Mouse (Mus musculus): Measurements from ENCODE around the gene Ptger1. TPM values are rescaled to one million over a fixed set of nuclear protein-coding genes. Genes with fewer than 3 reads are reported as not detected.

The Ptger1 gene
- polyA plus RNA-seq, 1 experiment, result 0.58 TPM

DNA sequence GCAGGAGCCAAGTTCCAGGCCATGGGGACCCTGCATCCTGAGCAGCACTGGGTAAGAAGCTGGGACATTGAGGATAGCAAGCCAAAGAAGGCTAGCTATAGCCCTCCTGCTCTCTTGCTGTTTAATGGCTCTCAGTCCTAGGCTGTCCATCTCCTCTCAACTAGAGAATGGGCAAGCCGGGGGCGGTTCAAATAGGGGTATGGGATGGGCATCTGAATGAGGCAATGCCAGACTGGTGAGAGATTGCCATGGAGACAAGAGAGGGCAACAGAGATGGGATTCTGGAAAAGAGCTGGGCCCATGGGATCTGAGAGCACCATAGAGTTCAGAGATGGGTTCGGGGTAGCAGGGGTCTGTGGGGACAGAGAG is 372 bp downstream of the Ptger1 start:
- H3K9me3 ChIP-seq (replicated peaks; ENCODE audit: control insufficient read depth, insufficient read depth, low read length, poor library complexity, severe bottlenecking), result no peaks in the 10 kb centered on the region
- H3K9ac ChIP-seq (ENCODE audit: low read depth, poor library complexity, severe bottlenecking), result 0 out of 2 replicates have a peak overlapping the region, but pooled peaks have one; percentile 12
- H3K27ac ChIP-seq (ENCODE audit: insufficient read depth, low read length), result no peak overlapping the region
- H3K4me3 ChIP-seq (ENCODE audit: low read depth, low read length), result no peak overlapping the region
- 0 out of 2 replicates have a peak, but pooled peaks cover 3% of the 10 kb centered on the region for H3K36me3 ChIP-seq (ENCODE audit: control insufficient read depth, insufficient read depth, low read length, poor library complexity, severe bottlenecking)
- H3K4me1 ChIP-seq (ENCODE audit: control insufficient read depth, insufficient read depth, low read length), result peaks cover 1% of the 10 kb centered on the region
- no peaks in the 10 kb centered on the region for H3K27me3 ChIP-seq (ENCODE audit: control insufficient read depth, insufficient read depth, low read length, poor library complexity, severe bottlenecking)
- no peak for TF ChIP-seq EP300 (IDR thresholded peaks at IDR 0.05; ENCODE audit: insufficient read depth, low read depth, low read length)
- no peak for TF ChIP-seq POLR2A (IDR thresholded peaks at IDR 0.05; ENCODE audit: insufficient read depth, low read length)
- TF ChIP-seq CTCF (IDR thresholded peaks at IDR 0.05; ENCODE audit: low read depth, low read length), result no peak

DNA sequence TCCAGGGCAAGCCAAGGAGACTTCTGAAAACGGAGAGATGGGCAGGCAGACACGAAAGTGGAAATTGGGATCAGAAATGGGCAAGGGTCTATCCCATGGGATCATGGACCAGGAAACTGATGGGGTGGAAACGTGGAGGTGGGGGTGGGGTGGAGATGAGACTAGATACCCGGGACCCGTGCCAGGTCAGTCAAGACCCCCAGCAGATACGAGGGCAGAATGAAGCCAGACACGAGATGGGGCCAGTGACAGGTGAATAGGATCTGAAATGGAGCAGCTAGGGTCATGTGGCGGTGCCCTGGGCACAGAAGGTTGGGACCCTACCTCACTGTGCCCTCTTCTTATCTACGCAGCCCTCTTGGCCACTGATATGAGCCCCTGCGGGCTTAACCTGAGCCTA is 1.0 kb downstream of the Ptger1 start:
- Histone ChIP-seq H3K9me3 (replicated peaks; ENCODE audit: control insufficient read depth, insufficient read depth, low read length, poor library complexity, severe bottlenecking) (no peaks in the 10 kb centered on the region), H3K36me3 (ENCODE audit: control insufficient read depth, insufficient read depth, low read length, poor library complexity, severe bottlenecking) (0 out of 2 replicates have a peak, but pooled peaks cover 3% of the 10 kb centered on the region), H3K27me3 (ENCODE audit: control insufficient read depth, insufficient read depth, low read length, poor library complexity, severe bottlenecking) (no peaks in the 10 kb centered on the region), H3K27ac (ENCODE audit: insufficient read depth, low read length) (no peak overlapping the region), H3K9ac (ENCODE audit: low read depth, poor library complexity, severe bottlenecking) (0 out of 2 replicates have a peak overlapping the region, but pooled peaks have one; percentile 22), H3K4me3 (ENCODE audit: low read depth, low read length) (peak overlapping the region; percentile 48), H3K4me1 (ENCODE audit: control insufficient read depth, insufficient read depth, low read length) (peaks cover under 1% of the 10 kb centered on the region)
- TF ChIP-seq POLR2A (IDR thresholded peaks at IDR 0.05; ENCODE audit: insufficient read depth, low read length) (no peak), CTCF (IDR thresholded peaks at IDR 0.05; ENCODE audit: low read depth, low read length) (no peak)

DNA sequence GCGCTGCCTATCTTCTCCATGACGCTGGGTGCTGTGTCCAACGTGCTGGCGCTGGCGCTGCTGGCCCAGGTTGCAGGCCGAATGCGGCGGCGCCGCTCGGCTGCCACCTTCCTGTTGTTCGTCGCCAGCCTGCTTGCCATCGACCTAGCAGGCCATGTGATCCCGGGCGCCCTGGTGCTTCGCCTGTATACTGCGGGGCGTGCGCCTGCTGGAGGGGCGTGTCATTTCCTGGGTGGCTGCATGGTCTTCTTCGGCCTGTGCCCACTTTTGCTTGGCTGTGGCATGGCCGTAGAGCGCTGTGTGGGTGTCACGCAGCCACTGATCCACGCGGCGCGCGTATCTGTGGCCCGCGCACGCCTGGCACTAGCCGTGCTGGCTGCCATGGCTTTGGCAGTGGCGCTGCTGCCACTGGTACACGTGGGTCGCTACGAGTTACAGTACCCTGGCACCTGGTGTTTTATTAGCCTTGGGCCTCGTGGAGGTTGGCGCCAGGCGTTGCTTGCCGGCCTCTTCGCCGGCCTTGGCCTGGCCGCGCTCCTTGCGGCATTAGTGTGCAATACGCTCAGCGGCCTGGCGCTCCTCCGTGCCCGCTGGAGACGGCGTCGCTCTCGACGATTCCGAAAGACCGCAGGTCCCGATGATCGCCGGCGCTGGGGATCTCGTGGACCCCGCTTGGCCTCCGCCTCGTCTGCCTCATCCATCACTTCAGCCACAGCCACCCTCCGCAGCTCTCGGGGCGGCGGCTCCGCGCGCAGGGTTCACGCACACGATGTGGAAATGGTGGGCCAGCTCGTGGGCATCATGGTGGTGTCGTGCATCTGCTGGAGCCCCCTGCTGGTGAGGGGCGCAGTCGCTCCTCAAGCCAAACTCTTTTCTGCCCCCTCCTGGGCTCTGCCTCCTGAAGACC is 1.8 kb downstream of the Ptger1 start:
- Histone ChIP-seq H3K9me3 (replicated peaks; ENCODE audit: control insufficient read depth, insufficient read depth, low read length, poor library complexity, severe bottlenecking) (no peaks in the 10 kb centered on the region), H3K27ac (ENCODE audit: insufficient read depth, low read length) (no peak overlapping the region), H3K4me1 (ENCODE audit: control insufficient read depth, insufficient read depth, low read length) (no peaks in the 10 kb centered on the region), H3K27me3 (ENCODE audit: control insufficient read depth, insufficient read depth, low read length, poor library complexity, severe bottlenecking) (no peaks in the 10 kb centered on the region), H3K9ac (ENCODE audit: low read depth, poor library complexity, severe bottlenecking) (peak overlapping the region; percentile 22), H3K4me3 (ENCODE audit: low read depth, low read length) (peak overlapping the region; percentile 48), H3K36me3 (ENCODE audit: control insufficient read depth, insufficient read depth, low read length, poor library complexity, severe bottlenecking) (0 out of 2 replicates have a peak, but pooled peaks cover 3% of the 10 kb centered on the region)
- no peak for TF ChIP-seq EP300 (IDR thresholded peaks at IDR 0.05; ENCODE audit: insufficient read depth, low read depth, low read length)
- peak; percentile 97 for TF ChIP-seq CTCF (IDR thresholded peaks at IDR 0.05; ENCODE audit: low read depth, low read length)
- no peak for TF ChIP-seq POLR2A (IDR thresholded peaks at IDR 0.05; ENCODE audit: insufficient read depth, low read length)

DNA sequence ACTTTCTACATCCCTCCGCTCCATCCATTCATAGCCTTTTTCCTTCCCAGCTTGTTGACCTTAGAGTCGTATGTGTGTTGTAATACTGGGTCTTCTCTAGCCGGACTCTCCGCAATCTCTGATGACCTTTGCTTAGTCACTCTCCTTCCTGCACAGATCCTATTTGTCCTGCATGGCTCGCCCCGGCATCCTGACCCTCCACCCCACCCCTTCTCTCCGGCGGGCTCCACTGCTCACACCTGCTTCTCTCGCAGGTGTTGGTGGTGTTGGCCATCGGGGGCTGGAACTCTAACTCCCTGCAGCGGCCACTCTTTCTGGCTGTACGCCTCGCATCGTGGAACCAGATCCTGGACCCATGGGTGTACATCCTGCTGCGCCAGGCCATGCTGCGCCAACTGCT is 2.5 kb downstream of the Ptger1 start:
- Histone ChIP-seq H3K36me3 (ENCODE audit: control insufficient read depth, insufficient read depth, low read length, poor library complexity, severe bottlenecking) (0 out of 2 replicates have a peak, but pooled peaks cover under 1% of the 10 kb centered on the region), H3K4me1 (ENCODE audit: control insufficient read depth, insufficient read depth, low read length) (no peaks in the 10 kb centered on the region), H3K9me3 (replicated peaks; ENCODE audit: control insufficient read depth, insufficient read depth, low read length, poor library complexity, severe bottlenecking) (no peaks in the 10 kb centered on the region), H3K27me3 (ENCODE audit: control insufficient read depth, insufficient read depth, low read length, poor library complexity, severe bottlenecking) (no peaks in the 10 kb centered on the region), H3K27ac (ENCODE audit: insufficient read depth, low read length) (no peak overlapping the region), H3K9ac (ENCODE audit: low read depth, poor library complexity, severe bottlenecking) (no peak overlapping the region), H3K4me3 (ENCODE audit: low read depth, low read length) (no peak overlapping the region)
- TF ChIP-seq CTCF (IDR thresholded peaks at IDR 0.05; ENCODE audit: low read depth, low read length) (no peak), POLR2A (IDR thresholded peaks at IDR 0.05; ENCODE audit: insufficient read depth, low read length) (no peak), EP300 (IDR thresholded peaks at IDR 0.05; ENCODE audit: insufficient read depth, low read depth, low read length) (no peak)

DNA sequence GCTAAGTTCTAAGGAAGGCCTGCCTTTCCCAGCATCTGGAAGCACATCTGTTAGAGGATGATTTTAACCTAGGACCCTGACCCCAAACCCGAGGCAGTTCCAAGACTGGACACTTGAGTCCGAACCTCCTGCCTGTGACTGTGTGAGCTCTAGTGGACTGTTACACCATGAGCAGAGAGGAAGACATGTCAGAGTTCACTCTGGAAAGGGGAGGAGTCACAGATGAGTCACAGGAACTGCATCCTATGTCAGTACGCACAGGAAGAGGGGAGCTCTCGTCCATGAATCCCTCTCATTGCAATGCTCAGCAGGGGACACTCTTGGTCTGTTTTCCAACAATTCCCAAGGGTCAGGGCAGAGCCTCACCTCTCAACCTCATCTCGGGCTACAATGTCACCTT is 6.5 kb downstream of the Ptger1 start:
- Histone ChIP-seq H3K9me3 (replicated peaks; ENCODE audit: control insufficient read depth, insufficient read depth, low read length, poor library complexity, severe bottlenecking) (no peaks in the 10 kb centered on the region), H3K9ac (ENCODE audit: low read depth, poor library complexity, severe bottlenecking) (no peak overlapping the region), H3K4me1 (ENCODE audit: control insufficient read depth, insufficient read depth, low read length) (no peaks in the 10 kb centered on the region), H3K27ac (ENCODE audit: insufficient read depth, low read length) (no peak overlapping the region), H3K27me3 (ENCODE audit: control insufficient read depth, insufficient read depth, low read length, poor library complexity, severe bottlenecking) (no peaks in the 10 kb centered on the region), H3K4me3 (ENCODE audit: low read depth, low read length) (no peak overlapping the region), H3K36me3 (ENCODE audit: control insufficient read depth, insufficient read depth, low read length, poor library complexity, severe bottlenecking) (no peaks in the 10 kb centered on the region)
- TF ChIP-seq CTCF (IDR thresholded peaks at IDR 0.05; ENCODE audit: low read depth, low read length) (no peak), POLR2A (IDR thresholded peaks at IDR 0.05; ENCODE audit: insufficient read depth, low read length) (no peak), EP300 (IDR thresholded peaks at IDR 0.05; ENCODE audit: insufficient read depth, low read depth, low read length) (no peak)

GRCm38 (mm10) chr8:83674497-83674896 is 8.0 kb downstream of the Ptger1 start:
- Histone ChIP-seq H3K4me3 (ENCODE audit: low read depth, low read length) (no peak overlapping the region), H3K9ac (ENCODE audit: low read depth, poor library complexity, severe bottlenecking) (no peak overlapping the region), H3K9me3 (replicated peaks; ENCODE audit: control insufficient read depth, insufficient read depth, low read length, poor library complexity, severe bottlenecking) (no peaks in the 10 kb centered on the region), H3K27me3 (ENCODE audit: control insufficient read depth, insufficient read depth, low read length, poor library complexity, severe bottlenecking) (no peaks in the 10 kb centered on the region), H3K4me1 (ENCODE audit: control insufficient read depth, insufficient read depth, low read length) (no peaks in the 10 kb centered on the region), H3K27ac (ENCODE audit: insufficient read depth, low read length) (no peak overlapping the region), H3K36me3 (ENCODE audit: control insufficient read depth, insufficient read depth, low read length, poor library complexity, severe bottlenecking) (no peaks in the 10 kb centered on the region)
- TF ChIP-seq POLR2A (IDR thresholded peaks at IDR 0.05; ENCODE audit: insufficient read depth, low read length), result no peak
- TF ChIP-seq CTCF (IDR thresholded peaks at IDR 0.05; ENCODE audit: low read depth, low read length), result no peak
- TF ChIP-seq EP300 (IDR thresholded peaks at IDR 0.05; ENCODE audit: insufficient read depth, low read depth, low read length), result no peak
